ENCODE assay signal across 27 mouse cellular contexts in the genomic region with DNA sequence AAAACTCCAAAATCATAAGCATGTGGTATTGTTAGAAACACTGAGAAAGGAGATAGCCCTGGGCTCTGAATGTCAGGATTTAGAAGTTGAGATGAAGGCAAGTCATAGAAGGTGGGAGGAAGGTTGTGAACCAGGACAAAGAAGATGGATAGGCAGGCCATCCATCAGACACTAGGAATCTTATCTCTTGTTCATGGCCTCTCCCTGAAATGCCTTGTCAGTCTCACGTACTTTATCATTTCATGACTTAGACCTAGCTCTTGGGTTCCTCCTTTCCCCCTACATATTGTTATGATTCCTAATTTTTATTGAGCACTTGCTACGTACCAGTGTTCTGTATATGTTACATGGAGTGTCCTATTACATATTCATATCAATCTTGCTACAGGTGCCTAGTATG. TPM values are rescaled to one million over a fixed set of nuclear protein-coding genes. Genes with fewer than 3 reads are reported as not detected.
A peak's percentile ranks its signal among the peaks of the same experiment; 100 is the strongest.
DNase-seq lines count a peak whose midpoint lies in the region; ATAC-seq and TF ChIP-seq lines count a peak whose summit lies in the region.
"Had no signal": no experiment of that assay in that cellular context is flagged by ENCODE, and none has a peak within 500 bp of the region (broad histone marks: within the 10 kb centered on the region; RNA-seq: fewer than 3 reads in every experiment).

No protein-coding gene starts in this region.

- intact Hi-C loops in gastrocnemius, adult 2 months (cut with DNase I) = no loop called here
- intact Hi-C loops in heart, adult 2 months (cut with DNase I) = no loop called here

- H3K4me2 ChIP-seq in hindbrain, embryonic 11.5 days (replicated peaks; ENCODE audit: low read depth, low read length) = no peak overlapping the region
- H3K4me2 ChIP-seq: embryonic facial prominence, embryonic 13.5 days; embryonic facial prominence, embryonic 15.5 days; forebrain, embryonic 12.5 days had no signal

- DNase-seq in gastrocnemius, adult 2 months = no peak
- no peak for DNase-seq in gastrocnemius, adult 18-20 months (ENCODE audit: low spot score)
- no peak for DNase-seq in heart, adult 2 months
- no peak for DNase-seq in heart, adult 9 months (ENCODE audit: low spot score in 2 of 2)
- no peak for DNase-seq in testis, postnatal 10 days (ENCODE audit: low spot score)
- DNase-seq in hindbrain, embryonic 11.5 days (ENCODE audit: low spot score) = no peak
- DNase-seq: adrenal gland, adult 2 months; adrenal gland, postnatal 10 days; adrenal gland, postnatal 25 days; B cell, adult 2 months; cerebellum, adult 11 months; cerebellum, adult 18-20 months; cerebellum, adult 8-10 months; cerebellum, adult 9-11 months; cerebellum, postnatal 14 days; cerebellum, postnatal 36 days; embryo, embryonic 11 days had no signal

- WGBS in heart, adult 2 months = 71% methylated on average over 2 of the region's 2 CpGs
- 91% methylated on average over 2 of the region's 2 CpGs for WGBS in hindbrain, embryonic 11.5 days

- no peaks in the 10 kb centered on the region for H3K27me3 ChIP-seq in heart, adult 2 months (ENCODE audit: control insufficient read depth, insufficient read depth, low read length)
- no peaks in the 10 kb centered on the region for H3K27me3 ChIP-seq in testis, adult 2 months (ENCODE audit: control insufficient read depth, insufficient read depth, low read length)
- no peaks in the 10 kb centered on the region for H3K27me3 ChIP-seq in hindbrain, embryonic 11.5 days (ENCODE audit: control insufficient read depth, insufficient read depth, low read length)
- H3K27me3 ChIP-seq: CH12.LX; embryonic facial prominence, embryonic 13.5 days; embryonic facial prominence, embryonic 15.5 days; forebrain, embryonic 12.5 days had no signal

- TF ChIP-seq EP300 in heart, adult 2 months (IDR thresholded peaks at IDR 0.05; ENCODE audit: insufficient read depth, low read depth, low read length) = no peak

- no peaks in the 10 kb centered on the region for H3K9me3 ChIP-seq in hindbrain, embryonic 11.5 days (ENCODE audit: control insufficient read depth, low read length)
- H3K9me3 ChIP-seq: embryonic facial prominence, embryonic 13.5 days; embryonic facial prominence, embryonic 15.5 days; forebrain, embryonic 10.5 days; forebrain, embryonic 12.5 days; G1E had no signal

- peaks cover 4% of the 10 kb centered on the region for H3K79me2 ChIP-seq in heart, adult 2 months (replicated peaks; ENCODE audit: control insufficient read depth, insufficient read depth, low read length)

- TF ChIP-seq CTCF in gastrocnemius, adult 2 months (IDR thresholded peaks at IDR 0.05) = no peak
- no peak for TF ChIP-seq CTCF in heart, adult 2 months (IDR thresholded peaks at IDR 0.05)
- TF ChIP-seq CTCF in testis, adult 2 months (IDR thresholded peaks at IDR 0.05; ENCODE audit: control insufficient read depth, insufficient read depth, insufficient replicate concordance, low read depth, low read length) = no peak

- no peak for TF ChIP-seq POLR2A in heart, adult 2 months (IDR thresholded peaks at IDR 0.05; ENCODE audit: insufficient read depth, low read depth, low read length)
- TF ChIP-seq POLR2A in testis, adult 2 months (IDR thresholded peaks at IDR 0.05; ENCODE audit: control insufficient read depth, low read depth, low read length) = no peak

- no peak for ATAC-seq in hindbrain, embryonic 11.5 days (ENCODE audit: low FRiP score)
- ATAC-seq: CD4-positive, CD25-positive, alpha-beta regulatory T cell, adult 4 months; forebrain, embryonic 14.5 days had no signal

- peaks cover 29% of the 10 kb centered on the region for H3K36me3 ChIP-seq in heart, adult 2 months (ENCODE audit: control insufficient read depth, insufficient read depth, low read length)
- no peaks in the 10 kb centered on the region for H3K36me3 ChIP-seq in testis, adult 2 months (ENCODE audit: control insufficient read depth, insufficient read depth, low read length)
- no peaks in the 10 kb centered on the region for H3K36me3 ChIP-seq in hindbrain, embryonic 11.5 days (ENCODE audit: control insufficient read depth, insufficient read depth, low read length)
- H3K36me3 ChIP-seq: embryonic facial prominence, embryonic 13.5 days; embryonic facial prominence, embryonic 15.5 days; forebrain, embryonic 10.5 days; forebrain, embryonic 12.5 days; G1E had no signal

- H3K4me3 ChIP-seq in gastrocnemius, adult 2 months = no peak overlapping the region
- no peak overlapping the region for H3K4me3 ChIP-seq in heart, adult 2 months
- H3K4me3 ChIP-seq in testis, adult 2 months (ENCODE audit: control insufficient read depth, low read depth, low read length) = no peak overlapping the region
- no peak overlapping the region for H3K4me3 ChIP-seq in hindbrain, embryonic 11.5 days (ENCODE audit: low read depth, low read length)
- H3K4me3 ChIP-seq: embryonic facial prominence, embryonic 13.5 days; embryonic facial prominence, embryonic 15.5 days; erythroblast, embryonic 14.5 days; forebrain, embryonic 10.5 days; forebrain, embryonic 12.5 days had no signal

- H3K4me1 ChIP-seq in heart, adult 2 months (ENCODE audit: control insufficient read depth, insufficient read depth, low read length) = peaks cover 22% of the 10 kb centered on the region
- peaks cover 3% of the 10 kb centered on the region for H3K4me1 ChIP-seq in testis, adult 2 months (ENCODE audit: control insufficient read depth, insufficient read depth, low read length)
- no peaks in the 10 kb centered on the region for H3K4me1 ChIP-seq in hindbrain, embryonic 11.5 days (replicated peaks; ENCODE audit: control insufficient read depth, insufficient read depth, low read length)
- H3K4me1 ChIP-seq: embryonic facial prominence, embryonic 13.5 days; embryonic facial prominence, embryonic 15.5 days; forebrain, embryonic 10.5 days; forebrain, embryonic 12.5 days had no signal

- H3K27ac ChIP-seq in gastrocnemius, adult 2 months = peak overlapping the region; percentile 85
- peak overlapping the region; percentile 80 for H3K27ac ChIP-seq in heart, adult 2 months
- peak overlapping the region; percentile 8; the same call in 1 of the 2 replicates for H3K27ac ChIP-seq in testis, adult 2 months (ENCODE audit: control insufficient read depth, insufficient read depth, low read depth, low read length)
- H3K27ac ChIP-seq in hindbrain, embryonic 11.5 days (ENCODE audit: low read depth, low read length) = no peak overlapping the region
- H3K27ac ChIP-seq: embryonic facial prominence, embryonic 13.5 days; embryonic facial prominence, embryonic 15.5 days; forebrain, embryonic 10.5 days; forebrain, embryonic 12.5 days had no signal

- H3K9ac ChIP-seq in heart, adult 2 months (ENCODE audit: low read depth, low read length) = no peak overlapping the region
- no peak overlapping the region for H3K9ac ChIP-seq in hindbrain, embryonic 11.5 days (ENCODE audit: low read depth, low read length)
- H3K9ac ChIP-seq: embryonic facial prominence, embryonic 13.5 days; embryonic facial prominence, embryonic 15.5 days; forebrain, embryonic 12.5 days had no signal

RNA-seq across cellular contexts. Expression of a gene that starts 53.0 kb away (rescaled TPM):
- total RNA-seq in gastrocnemius, adult 2 months (2021) = 10 to 100 TPM; 32.8 to 49.3 TPM
- 10 to 100 TPM; 26.6 to 37.0 TPM for total RNA-seq in gastrocnemius, adult 18-20 months (2021)
- total RNA-seq in heart, adult 2 months (2021) = 10 to 100 TPM; 73.6 to 92.6 TPM
- polyA plus RNA-seq in heart, adult 2 months (2012; rRNA removed) = 86.5 and 172 TPM in 2 replicates
- polyA plus RNA-seq in testis, adult 2 months (2012; rRNA removed) = 7.7 and 7.9 TPM in 2 replicates
- polyA plus RNA-seq in hindbrain, embryonic 11.5 days (2014; fragmentation: Nextera tagmentation; extraction: Ambion mirVana) = 55.3 and 58.3 TPM in 2 replicates
- total RNA-seq: CH12.LX had no signal
